Mouse (Mus musculus) gastrocnemius, postnatal 36 days (tissue): ENCODE data around the gene Gm21970. TPM values are rescaled to one million over a fixed set of nuclear protein-coding genes. Genes with fewer than 3 reads are reported as not detected.

Source experiments
- DNase-seq, 2 experiments: peaks; one replicate each; pipeline ENCODE4 v3.0.0; 2022
- intact Hi-C: fragments of 180-260 bp; cut with DNase I; formaldehyde crosslinking; loops from one replicate; pipeline ENCODE4 v1.15.1; 2025
- total RNA-seq, 2 experiments: library from RNA; stranded (reverse); gene quantifications; 2 replicates each; pipeline ENCODE4 v1.2.3; 2021

Gene Gm21970
- total RNA-seq, 2 experiments from 2014 or later, result not detected

- intact Hi-C loops, result loop anchor here (5.0 kb wide), 1 partner anchor 35 kb away; no protein-coding TSS in a partner anchor
- DNase-seq, result no peak
Measured at GRCm38 (mm10) chr16:91396844-91397537, 5.5 kb downstream of the Gm21970 start.

GRCm38 (mm10) chr16:91398030-91398429 is 6.5 kb downstream of the Gm21970 start:
- no peak for DNase-seq
- intact Hi-C loops, result loop anchor here (5.0 kb wide), 1 partner anchor 36 kb away; no protein-coding TSS in a partner anchor

GRCm38 (mm10) chr16:91398944-91399343 is 7.4 kb downstream of the Gm21970 start:
- no peak for DNase-seq
- intact Hi-C loops, result loop anchor here (5.0 kb wide), 1 partner anchor 37 kb away; no protein-coding TSS in a partner anchor

GRCm38 (mm10) chr16:91401569-91402165 is 10.1 kb downstream of the Gm21970 start:
- intact Hi-C loops, result no loop called here
- DNase-seq, result no peak

GRCm38 (mm10) chr16:91403784-91404183 is 12.3 kb downstream of the Gm21970 start:
- DNase-seq, result no peak
- intact Hi-C loops, result no loop called here

GRCm38 (mm10) chr16:91404187-91404586 is 12.7 kb downstream of the Gm21970 start:
- intact Hi-C loops, result no loop called here
- no peak for DNase-seq

- intact Hi-C loops, result no loop called here
- no peak for DNase-seq
Measured at GRCm38 (mm10) chr16:91404828-91405577, 13.5 kb downstream of the Gm21970 start.

- peak; percentile 70 to 71 for DNase-seq
- intact Hi-C loops, result no loop called here
Measured at GRCm38 (mm10) chr16:91405640-91406584, 14.4 kb downstream of the Gm21970 start, which contains the start of gene Il10rb. Il10rb (plus strand) TSS chr16:91406164.

- intact Hi-C loops, result no loop called here
Measured at GRCm38 (mm10) chr16:91406585-91407220, 15.2 kb downstream of the Gm21970 start.

GRCm38 (mm10) chr16:91413102-91413844 is 21.8 kb downstream of the Gm21970 start:
- no peak for DNase-seq
- intact Hi-C loops, result no loop called here

More at GRCm38 (mm10) chr16:91406585-91407220, 15.2 kb downstream of the Gm21970 start:
- DNase-seq, result no peak

GRCm38 (mm10) chr16:91415391-91416189 is 24.1 kb downstream of the Gm21970 start:
- intact Hi-C loops, result no loop called here
- no peak for DNase-seq

- intact Hi-C loops, result no loop called here
- DNase-seq, result no peak
Measured at GRCm38 (mm10) chr16:91416357-91416756, 24.8 kb downstream of the Gm21970 start.

GRCm38 (mm10) chr16:91416938-91417337 is 25.4 kb downstream of the Gm21970 start:
- intact Hi-C loops, result no loop called here

GRCm38 (mm10) chr16:91418531-91418930 is 27.0 kb downstream of the Gm21970 start:
- intact Hi-C loops, result no loop called here
- no peak for DNase-seq

More at GRCm38 (mm10) chr16:91416938-91417337, 25.4 kb downstream of the Gm21970 start:
- DNase-seq, result no peak

GRCm38 (mm10) chr16:91425816-91426215 is 34.3 kb downstream of the Gm21970 start:
- intact Hi-C loops, result no loop called here

GRCm38 (mm10) chr16:91426586-91426985 is 35.1 kb downstream of the Gm21970 start:
- intact Hi-C loops, result no loop called here

More at GRCm38 (mm10) chr16:91425816-91426215, 34.3 kb downstream of the Gm21970 start:
- no peak for DNase-seq

GRCm38 (mm10) chr16:91427461-91427860 is 35.9 kb downstream of the Gm21970 start:
- intact Hi-C loops, result no loop called here
- DNase-seq, result no peak

More at GRCm38 (mm10) chr16:91426586-91426985, 35.1 kb downstream of the Gm21970 start:
- no peak for DNase-seq
